Mouse (Mus musculus): Measurements from ENCODE around the gene Olfr955.

Gene Olfr955

DNA sequence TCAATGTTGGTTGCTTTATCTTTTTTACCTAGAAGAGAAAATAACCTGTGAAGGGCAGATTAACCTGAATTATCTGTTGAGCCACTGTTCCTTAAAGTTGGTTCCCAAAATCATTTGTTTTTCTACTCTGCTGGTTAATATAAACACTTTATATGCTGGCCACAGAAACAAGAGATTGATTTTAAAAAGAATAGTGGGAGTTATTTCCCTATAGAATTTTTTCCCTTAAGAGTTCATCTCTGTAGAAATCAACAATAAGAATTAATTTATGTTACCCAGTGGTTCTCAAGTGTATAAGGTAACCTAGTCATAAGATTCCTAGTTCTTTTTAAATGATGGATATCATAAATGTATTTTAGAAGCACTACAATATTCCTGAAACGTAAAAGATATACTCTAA is at the start of gene Olfr955:
Olfr955 (minus strand) TSS at position 101 of the 400 bp plus-strand sequence.
- no peak for DNase-seq (ENCODE audit: low read depth, low spot score)

DNA sequence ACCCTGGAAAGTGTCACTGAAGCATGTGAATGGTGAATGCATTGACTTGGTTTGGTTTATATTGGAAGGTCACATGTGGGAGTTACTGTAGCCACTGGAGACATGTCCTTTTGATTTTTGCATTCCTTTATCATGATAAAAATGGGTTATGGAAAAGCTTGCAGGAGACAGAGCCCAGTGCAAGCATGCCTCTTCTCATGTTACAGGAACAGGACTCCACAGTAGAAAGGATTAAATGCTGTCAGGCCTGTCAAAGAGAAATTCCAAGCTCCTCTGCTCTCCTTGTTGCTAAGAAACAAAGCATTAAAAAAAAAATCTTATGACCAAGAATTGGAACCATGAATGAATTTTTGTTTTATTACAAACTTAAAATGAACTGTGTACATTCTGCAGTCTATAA is 46.9 kb upstream of the Olfr955 start:
- no peak for DNase-seq (ENCODE audit: low read depth, low spot score)

DNA sequence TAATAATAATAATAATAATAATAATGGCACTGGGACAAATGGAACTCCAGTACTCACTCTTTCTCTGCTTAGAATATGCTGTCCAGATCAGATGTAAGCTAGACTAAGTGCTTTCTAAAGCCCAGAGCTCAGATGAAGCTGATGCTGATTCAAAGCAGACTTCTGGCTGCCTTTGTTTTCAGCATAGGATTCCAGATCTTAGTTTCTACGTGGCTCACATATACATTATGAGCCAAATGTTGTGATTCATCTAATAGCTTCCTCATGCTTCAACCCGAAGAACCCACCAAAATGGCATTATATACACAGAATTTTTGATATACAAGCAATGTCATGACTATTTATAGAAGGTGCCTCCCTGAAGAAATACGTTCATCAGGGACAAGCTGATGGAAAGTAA is 43.8 kb upstream of the Olfr955 start, which contains the start of gene Olfr957:
Olfr957 (minus strand) TSS at position 279 of the 400 bp plus-strand sequence.
- no peak for DNase-seq (ENCODE audit: low read depth, low spot score)

DNA sequence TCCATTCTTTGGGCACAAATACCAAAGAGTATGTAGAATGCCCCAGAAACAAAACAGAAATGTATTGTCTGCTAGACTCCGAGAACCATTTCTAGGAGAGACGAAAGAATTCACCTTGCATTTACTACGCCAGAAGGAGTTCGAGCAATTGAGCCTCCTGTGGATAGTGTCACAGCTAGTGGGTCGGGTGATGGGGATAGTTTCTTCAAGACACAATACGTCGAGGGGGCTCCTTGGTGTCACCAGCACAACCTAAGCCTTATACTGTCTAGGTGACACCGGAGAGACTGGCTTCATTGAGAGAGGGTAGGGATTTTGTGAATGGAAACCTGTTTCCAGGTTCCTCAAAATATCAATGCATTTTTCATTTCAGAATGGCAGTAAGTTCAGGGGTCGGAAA is 37.7 kb upstream of the Olfr955 start:
- DNase-seq (ENCODE audit: low read depth, low spot score), result no peak

DNA sequence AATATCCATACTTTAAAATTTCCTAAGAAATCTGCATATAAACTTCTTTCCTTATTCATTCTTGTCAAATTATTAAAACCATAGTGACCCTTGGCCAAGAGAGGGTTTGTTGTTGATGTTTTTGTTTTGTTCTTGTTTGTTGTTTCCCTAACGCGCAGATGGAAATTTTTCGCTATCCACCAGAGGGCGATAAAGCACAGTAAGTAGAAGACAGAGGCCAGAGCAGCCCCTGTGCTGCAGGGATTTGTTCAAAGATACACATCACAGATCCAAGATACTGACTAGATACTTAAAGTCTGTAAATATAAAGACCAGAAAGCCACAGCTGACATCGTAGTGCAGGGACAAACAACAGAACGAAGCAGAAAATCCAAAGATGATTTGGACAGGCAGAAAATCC is 37.3 kb upstream of the Olfr955 start:
- DNase-seq (ENCODE audit: low read depth, low spot score), result peak; percentile 72

DNA sequence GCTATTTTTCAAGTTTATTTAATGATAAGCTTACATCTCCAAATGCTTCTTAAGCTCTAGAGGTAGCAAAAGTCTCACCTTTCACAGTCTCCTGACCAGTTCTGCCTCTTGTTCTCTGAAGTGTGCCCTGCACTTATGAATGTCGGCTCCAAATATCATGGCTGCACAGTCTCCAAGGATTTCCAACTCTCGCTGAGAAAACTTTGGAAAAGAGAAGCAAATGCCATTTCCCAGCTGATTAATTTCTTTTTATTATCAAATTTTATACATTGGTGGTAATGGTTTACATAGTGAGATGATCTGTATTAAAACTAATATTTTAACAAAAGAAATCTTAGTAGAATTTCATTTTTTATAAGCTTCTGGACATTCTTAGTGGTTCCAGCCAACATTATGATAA is 22.2 kb upstream of the Olfr955 start, which contains the start of gene Olfr44:
Olfr44 (minus strand) TSS at position 101 of the 400 bp plus-strand sequence.
- no peak for DNase-seq (ENCODE audit: low read depth, low spot score)

DNA sequence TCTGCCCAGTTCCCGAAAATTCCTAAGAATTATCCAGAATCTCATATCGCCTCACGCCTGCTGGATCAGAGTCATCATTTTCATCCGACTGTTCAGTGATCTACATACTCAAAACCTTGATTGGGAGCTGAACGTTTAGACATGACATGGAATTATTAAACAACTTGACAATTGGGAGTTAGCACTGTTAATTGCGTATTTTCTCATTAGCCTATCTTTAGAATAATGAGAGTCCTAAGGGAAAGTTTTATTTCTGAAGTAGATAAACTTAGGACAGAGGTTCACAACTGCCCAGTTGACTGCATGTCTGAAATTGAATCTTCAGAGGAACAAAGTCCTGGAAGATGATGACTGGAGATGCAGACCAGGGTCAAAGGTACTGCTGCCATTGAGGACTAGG is 15.3 kb downstream of the Olfr955 start, which contains the start of gene Olfr954:
Olfr954 (plus strand) TSS at position 301 of the 400 bp plus-strand sequence.
- no peak for DNase-seq (ENCODE audit: low read depth, low spot score)

DNA sequence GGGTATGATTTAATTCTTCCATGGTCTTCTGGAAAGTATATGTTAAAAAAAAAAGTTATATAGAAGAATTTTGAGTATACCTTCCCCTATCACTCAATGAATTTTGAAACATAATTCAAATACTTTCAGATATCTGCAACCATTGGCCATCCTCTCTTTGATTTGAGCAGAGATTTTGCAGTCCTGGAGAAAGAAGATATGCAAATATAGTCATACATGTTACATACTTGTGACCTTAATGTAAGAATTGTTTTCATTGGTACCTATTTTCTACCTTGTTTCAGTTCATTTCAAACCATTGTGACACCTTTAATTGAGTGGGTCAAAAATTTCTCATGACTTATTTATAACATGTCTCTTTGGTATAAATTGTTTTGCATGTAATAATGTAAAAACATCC is 44.7 kb downstream of the Olfr955 start, which contains the start of gene Olfr952:
Olfr952 (minus strand) TSS at position 101 of the 400 bp plus-strand sequence.
- no peak for DNase-seq (ENCODE audit: low read depth, low spot score)
